Mouse (Mus musculus): ENCODE measurements around the gene Rgl1.

The Rgl1 gene

GRCm38 (mm10) chr1:152517057-152517570 lies 249.0 kb downstream of the Rgl1 start:
- in situ Hi-C loops (cut with MseI, MboI): no loop called here

GRCm38 (mm10) chr1:152514256-152514655 lies 251.9 kb downstream of the Rgl1 start:
- in situ Hi-C loops (cut with MseI, MboI): no loop called here

GRCm38 (mm10) chr1:152511237-152511636 lies 254.9 kb downstream of the Rgl1 start:
- in situ Hi-C loops (cut with MseI, MboI): no loop called here

GRCm38 (mm10) chr1:152508481-152509220 lies 257.5 kb downstream of the Rgl1 start:
- in situ Hi-C loops (cut with MseI, MboI): no loop called here

- in situ Hi-C loops (cut with MseI, MboI): no loop called here
These were observed 259.4 kb downstream of the Rgl1 start for GRCm38 (mm10) chr1:152506726-152507125.

GRCm38 (mm10) chr1:152506175-152506574 lies 260.0 kb downstream of the Rgl1 start:
- in situ Hi-C loops (cut with MseI, MboI): no loop called here

GRCm38 (mm10) chr1:152499802-152500201 lies 266.3 kb downstream of the Rgl1 start:
- in situ Hi-C loops (cut with MseI, MboI): no loop called here

GRCm38 (mm10) chr1:152497581-152497980 lies 268.6 kb downstream of the Rgl1 start:
- in situ Hi-C loops (cut with MseI, MboI): no loop called here

- in situ Hi-C loops (cut with MseI, MboI): no loop called here
These were observed 269.3 kb downstream of the Rgl1 start for GRCm38 (mm10) chr1:152496831-152497230.

GRCm38 (mm10) chr1:152492258-152492657 lies 273.9 kb downstream of the Rgl1 start:
- in situ Hi-C loops (cut with MseI, MboI): no loop called here

GRCm38 (mm10) chr1:152490842-152491241 lies 275.3 kb downstream of the Rgl1 start:
- in situ Hi-C loops (cut with MseI, MboI): no loop called here

- in situ Hi-C loops (cut with MseI, MboI): no loop called here
These were observed 290.0 kb downstream of the Rgl1 start for GRCm38 (mm10) chr1:152476126-152476525.

GRCm38 (mm10) chr1:152468443-152468842 lies 297.7 kb downstream of the Rgl1 start:
- in situ Hi-C loops (cut with MseI, MboI): no loop called here
